Mouse (Mus musculus): ENCODE data around the gene Ces2a. TPM values are rescaled to one million over a fixed set of nuclear protein-coding genes. Genes with fewer than 3 reads are reported as not detected.

Gene Ces2a
- polyA plus RNA-seq, 1 experiment from 2014 or later: not detected

DNA sequence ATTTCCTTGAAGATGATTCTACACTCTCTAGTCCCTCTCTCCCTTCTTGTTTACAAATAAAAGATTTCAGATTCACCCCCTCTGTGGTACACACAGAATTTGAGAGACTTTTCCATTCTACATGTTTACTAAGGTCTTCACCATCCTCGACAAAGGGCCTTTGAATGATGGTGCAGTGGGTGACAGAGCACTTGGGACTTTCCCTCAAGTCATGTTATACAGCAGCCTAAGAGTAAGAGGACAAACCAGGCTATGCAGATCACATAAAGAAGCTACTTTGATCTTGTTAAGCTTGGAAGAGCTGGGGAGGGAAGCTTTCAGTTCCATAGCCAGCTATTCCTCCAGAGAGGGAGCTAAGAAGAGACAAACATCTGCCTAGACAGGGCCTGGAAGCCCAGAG is 19.0 kb downstream of the Ces2a start:
- Histone ChIP-seq H3K9me3 (replicated peaks; ENCODE audit: control insufficient read depth, low read length) (no peaks in the 10 kb centered on the region), H3K27me3 (ENCODE audit: control insufficient read depth, insufficient read depth, low read length) (no peaks in the 10 kb centered on the region), H3K27ac (ENCODE audit: low read depth, low read length) (no peak overlapping the region), H3K4me1 (ENCODE audit: control insufficient read depth, insufficient read depth, low read length) (no peaks in the 10 kb centered on the region), H3K36me3 (ENCODE audit: control insufficient read depth, insufficient read depth, low read length) (no peaks in the 10 kb centered on the region), H3K4me2 (no peak overlapping the region), H3K4me3 (ENCODE audit: low read depth, low read length) (no peak overlapping the region), H3K9ac (ENCODE audit: low read depth, low read length) (no peak overlapping the region)
- ATAC-seq (replicated peaks; ENCODE audit: insufficient number of reproducible peaks, low FRiP score, low TSS enrichment): no peak
- 63% methylated on average over 1 of the region's 1 CpGs for WGBS (ENCODE audit: insufficient replicate concordance)

DNA sequence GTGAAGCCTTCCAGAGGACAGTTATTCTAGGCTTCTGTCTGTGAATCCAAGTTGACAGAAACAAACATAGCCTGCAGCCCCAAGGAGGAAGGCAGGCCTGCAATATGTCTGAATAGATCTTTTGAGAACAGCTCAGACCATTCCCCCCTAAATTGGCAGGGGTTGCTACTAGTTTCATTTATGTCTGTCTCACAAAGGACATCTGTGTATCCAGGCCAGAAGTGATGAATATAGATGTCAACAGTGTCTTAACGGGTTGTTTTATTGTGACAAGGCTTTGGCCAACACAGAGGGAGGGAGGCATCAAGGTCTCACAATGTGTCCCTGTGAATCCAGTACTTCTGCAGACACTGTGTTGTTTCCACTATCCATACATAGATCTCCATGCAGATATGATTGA is 23.8 kb downstream of the Ces2a start:
- Histone ChIP-seq H3K4me1 (ENCODE audit: control insufficient read depth, insufficient read depth, low read length) (no peaks in the 10 kb centered on the region), H3K27me3 (ENCODE audit: control insufficient read depth, insufficient read depth, low read length) (no peaks in the 10 kb centered on the region), H3K9ac (ENCODE audit: low read depth, low read length) (no peak overlapping the region), H3K36me3 (ENCODE audit: control insufficient read depth, insufficient read depth, low read length) (no peaks in the 10 kb centered on the region), H3K9me3 (replicated peaks; ENCODE audit: control insufficient read depth, low read length) (no peaks in the 10 kb centered on the region), H3K4me3 (ENCODE audit: low read depth, low read length) (no peak overlapping the region), H3K27ac (ENCODE audit: low read depth, low read length) (no peak overlapping the region), H3K4me2 (no peak overlapping the region)
- 50% methylated on average over 1 of the region's 1 CpGs for WGBS (ENCODE audit: insufficient replicate concordance)
- no peak for ATAC-seq (replicated peaks; ENCODE audit: insufficient number of reproducible peaks, low FRiP score, low TSS enrichment)

DNA sequence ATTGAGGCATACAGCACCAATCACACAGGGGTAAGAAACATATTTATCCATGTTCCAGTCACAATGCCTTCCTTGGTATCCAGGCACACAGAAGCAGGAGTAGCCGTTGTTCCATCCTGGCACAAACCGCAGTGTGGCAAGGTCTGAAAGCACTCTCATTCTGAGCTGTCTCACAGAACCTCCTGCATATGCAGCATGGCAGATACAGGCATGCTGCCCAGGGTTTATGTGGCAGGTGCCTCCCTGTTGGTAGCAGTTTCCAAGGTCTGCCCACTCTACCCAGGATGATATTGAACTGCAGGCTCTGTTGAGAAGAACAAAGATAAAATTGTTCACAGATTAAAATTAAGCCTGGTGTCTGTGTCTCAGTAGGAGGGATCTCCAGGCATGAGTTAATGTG is 24.4 kb downstream of the Ces2a start:
- Histone ChIP-seq H3K9me3 (replicated peaks; ENCODE audit: control insufficient read depth, low read length) (no peaks in the 10 kb centered on the region), H3K9ac (ENCODE audit: low read depth, low read length) (no peak overlapping the region), H3K4me3 (ENCODE audit: low read depth, low read length) (no peak overlapping the region), H3K36me3 (ENCODE audit: control insufficient read depth, insufficient read depth, low read length) (no peaks in the 10 kb centered on the region), H3K27ac (ENCODE audit: low read depth, low read length) (no peak overlapping the region), H3K4me2 (no peak overlapping the region), H3K4me1 (ENCODE audit: control insufficient read depth, insufficient read depth, low read length) (no peaks in the 10 kb centered on the region), H3K27me3 (ENCODE audit: control insufficient read depth, insufficient read depth, low read length) (no peaks in the 10 kb centered on the region)
- ATAC-seq (replicated peaks; ENCODE audit: insufficient number of reproducible peaks, low FRiP score, low TSS enrichment): no peak
- WGBS (ENCODE audit: insufficient replicate concordance): 80% methylated on average over 2 of the region's 2 CpGs

DNA sequence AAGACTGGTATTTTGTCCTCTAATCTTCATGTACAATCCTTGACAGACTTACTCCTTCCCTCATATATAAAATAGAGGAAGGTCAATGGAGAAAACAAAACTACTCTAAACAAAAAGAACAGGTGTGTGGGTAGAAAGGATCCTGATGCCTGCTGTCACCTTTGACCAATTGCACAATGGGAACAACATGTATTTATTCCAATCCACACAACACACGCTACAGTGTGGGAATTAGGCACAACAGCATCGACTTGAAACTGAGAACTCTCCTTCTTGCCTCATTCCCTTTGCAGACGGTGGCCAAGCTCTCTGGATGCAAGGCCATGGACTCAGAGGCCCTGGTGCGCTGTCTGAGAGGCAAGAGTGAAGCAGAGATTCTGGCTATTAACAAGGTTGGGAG is 27.3 kb downstream of the Ces2a start:
- WGBS (ENCODE audit: insufficient replicate concordance): 80% methylated on average over 4 of the region's 4 CpGs
- H3K27ac ChIP-seq (ENCODE audit: low read depth, low read length): no peak overlapping the region
- H3K9me3 ChIP-seq (replicated peaks; ENCODE audit: control insufficient read depth, low read length): no peaks in the 10 kb centered on the region
- H3K4me2 ChIP-seq: no peak overlapping the region
- H3K4me3 ChIP-seq (ENCODE audit: low read depth, low read length): no peak overlapping the region
- H3K27me3 ChIP-seq (ENCODE audit: control insufficient read depth, insufficient read depth, low read length): no peaks in the 10 kb centered on the region
- no peaks in the 10 kb centered on the region for H3K4me1 ChIP-seq (ENCODE audit: control insufficient read depth, insufficient read depth, low read length)
- no peak for ATAC-seq (replicated peaks; ENCODE audit: insufficient number of reproducible peaks, low FRiP score, low TSS enrichment)
- no peaks in the 10 kb centered on the region for H3K36me3 ChIP-seq (ENCODE audit: control insufficient read depth, insufficient read depth, low read length)
- no peak overlapping the region for H3K9ac ChIP-seq (ENCODE audit: low read depth, low read length)

DNA sequence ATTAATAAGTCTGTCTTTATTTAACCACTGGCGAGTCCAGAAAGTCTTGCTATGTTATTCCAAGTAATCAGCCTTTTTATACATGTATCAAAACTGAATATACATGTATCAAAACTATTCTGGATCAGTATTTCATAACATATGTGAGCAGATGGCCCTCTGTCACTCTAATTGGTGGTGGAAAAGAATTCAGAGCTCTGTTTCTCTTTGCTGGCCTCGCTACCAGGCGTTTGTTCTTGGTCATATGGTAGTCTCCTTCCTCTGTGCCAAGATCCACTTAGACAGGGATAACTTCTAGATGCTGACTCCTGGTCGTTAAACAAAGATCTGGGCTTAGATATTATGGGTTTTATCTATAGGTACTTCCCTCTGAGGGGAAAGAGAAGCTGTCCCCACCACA is 32.7 kb downstream of the Ces2a start:
- Histone ChIP-seq H3K27me3 (ENCODE audit: control insufficient read depth, insufficient read depth, low read length) (no peaks in the 10 kb centered on the region), H3K36me3 (ENCODE audit: control insufficient read depth, insufficient read depth, low read length) (no peaks in the 10 kb centered on the region), H3K4me2 (no peak overlapping the region), H3K27ac (ENCODE audit: low read depth, low read length) (no peak overlapping the region), H3K9ac (ENCODE audit: low read depth, low read length) (no peak overlapping the region), H3K4me1 (ENCODE audit: control insufficient read depth, insufficient read depth, low read length) (no peaks in the 10 kb centered on the region), H3K9me3 (replicated peaks; ENCODE audit: control insufficient read depth, low read length) (no peaks in the 10 kb centered on the region), H3K4me3 (ENCODE audit: low read depth, low read length) (no peak overlapping the region)
- WGBS (ENCODE audit: insufficient replicate concordance): 66% methylated on average over 4 of the region's 4 CpGs
- ATAC-seq (replicated peaks; ENCODE audit: insufficient number of reproducible peaks, low FRiP score, low TSS enrichment): no peak

DNA sequence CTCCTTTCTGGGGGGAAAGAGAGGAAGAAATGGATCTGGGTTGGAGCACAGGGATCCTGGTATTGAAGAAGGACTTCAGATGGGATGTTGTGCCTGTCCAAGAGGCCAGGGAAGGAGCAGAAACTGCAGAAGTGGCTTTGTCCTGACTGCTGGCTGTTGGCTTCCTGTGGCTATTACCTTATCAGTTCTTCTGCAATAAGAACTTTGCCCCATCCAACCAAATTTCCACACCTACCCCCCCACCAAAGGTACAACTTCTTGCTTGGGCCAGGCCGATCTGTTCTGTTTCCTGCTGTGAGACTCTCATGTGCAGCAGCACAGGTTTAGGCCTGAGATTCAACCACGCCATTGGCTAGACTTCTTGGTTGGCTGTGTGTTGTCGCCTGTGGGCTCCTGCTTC is 36.6 kb downstream of the Ces2a start:
- no peaks in the 10 kb centered on the region for H3K9me3 ChIP-seq (replicated peaks; ENCODE audit: control insufficient read depth, low read length)
- ATAC-seq (replicated peaks; ENCODE audit: insufficient number of reproducible peaks, low FRiP score, low TSS enrichment): no peak
- no peak overlapping the region for H3K4me3 ChIP-seq (ENCODE audit: low read depth, low read length)
- H3K27ac ChIP-seq (ENCODE audit: low read depth, low read length): no peak overlapping the region
- no peaks in the 10 kb centered on the region for H3K4me1 ChIP-seq (ENCODE audit: control insufficient read depth, insufficient read depth, low read length)
- no peak overlapping the region for H3K4me2 ChIP-seq
- no peak overlapping the region for H3K9ac ChIP-seq (ENCODE audit: low read depth, low read length)
- no peaks in the 10 kb centered on the region for H3K27me3 ChIP-seq (ENCODE audit: control insufficient read depth, insufficient read depth, low read length)
- H3K36me3 ChIP-seq (ENCODE audit: control insufficient read depth, insufficient read depth, low read length): no peaks in the 10 kb centered on the region
- 78% methylated on average over 3 of the region's 3 CpGs for WGBS (ENCODE audit: insufficient replicate concordance)

DNA sequence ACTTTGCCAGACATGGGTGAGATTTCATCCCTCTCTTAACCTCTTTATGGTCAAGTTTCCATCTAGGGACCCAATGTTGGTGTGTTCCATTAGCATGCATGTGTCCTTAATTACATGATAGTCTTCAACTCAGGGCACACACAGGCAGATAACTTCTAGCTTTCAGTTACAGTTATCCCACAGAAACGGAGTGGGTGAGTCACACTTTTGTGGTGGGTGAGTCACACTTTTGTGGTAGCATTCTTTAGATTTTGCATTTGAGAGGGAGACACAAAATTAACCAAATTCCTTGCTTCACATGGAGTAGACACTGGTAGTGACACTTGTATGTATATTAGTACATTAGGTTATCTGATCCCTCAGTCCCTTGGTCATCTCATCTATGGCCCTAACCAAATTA is 53.2 kb downstream of the Ces2a start:
- no peak for ATAC-seq (replicated peaks; ENCODE audit: insufficient number of reproducible peaks, low FRiP score, low TSS enrichment)
- Histone ChIP-seq H3K27me3 (ENCODE audit: control insufficient read depth, insufficient read depth, low read length) (no peaks in the 10 kb centered on the region), H3K9ac (ENCODE audit: low read depth, low read length) (no peak overlapping the region), H3K4me2 (no peak overlapping the region), H3K27ac (ENCODE audit: low read depth, low read length) (no peak overlapping the region), H3K36me3 (ENCODE audit: control insufficient read depth, insufficient read depth, low read length) (no peaks in the 10 kb centered on the region), H3K9me3 (replicated peaks; ENCODE audit: control insufficient read depth, low read length) (no peaks in the 10 kb centered on the region), H3K4me3 (ENCODE audit: low read depth, low read length) (no peak overlapping the region), H3K4me1 (ENCODE audit: control insufficient read depth, insufficient read depth, low read length) (no peaks in the 10 kb centered on the region)
- 60% methylated on average over 1 of the region's 1 CpGs for WGBS (ENCODE audit: insufficient replicate concordance)

DNA sequence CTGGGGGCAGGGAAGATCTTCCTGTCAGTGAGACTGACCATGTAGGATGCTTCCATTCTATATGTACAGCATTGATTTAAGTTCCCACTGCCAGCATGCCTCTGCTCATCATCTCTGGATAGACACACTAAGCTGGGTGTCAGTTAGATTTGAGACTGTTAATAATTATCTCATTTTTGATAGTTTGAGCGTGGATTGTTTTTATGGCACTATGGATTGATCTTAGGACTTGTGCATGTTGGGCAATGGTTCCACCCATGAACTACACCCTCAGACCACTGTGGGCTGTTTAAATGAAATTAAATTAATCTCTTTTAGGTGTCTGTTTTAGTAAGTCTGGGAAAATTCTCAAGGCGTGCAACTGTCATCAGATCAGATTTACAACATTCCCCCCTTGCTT is 55.1 kb downstream of the Ces2a start:
- no peaks in the 10 kb centered on the region for H3K4me1 ChIP-seq (ENCODE audit: control insufficient read depth, insufficient read depth, low read length)
- no peak overlapping the region for H3K4me3 ChIP-seq (ENCODE audit: low read depth, low read length)
- no peak for ATAC-seq (replicated peaks; ENCODE audit: insufficient number of reproducible peaks, low FRiP score, low TSS enrichment)
- H3K9me3 ChIP-seq (replicated peaks; ENCODE audit: control insufficient read depth, low read length): no peaks in the 10 kb centered on the region
- H3K9ac ChIP-seq (ENCODE audit: low read depth, low read length): no peak overlapping the region
- H3K27me3 ChIP-seq (ENCODE audit: control insufficient read depth, insufficient read depth, low read length): no peaks in the 10 kb centered on the region
- no peak overlapping the region for H3K27ac ChIP-seq (ENCODE audit: low read depth, low read length)
- H3K4me2 ChIP-seq: no peak overlapping the region
- WGBS (ENCODE audit: insufficient replicate concordance): 74% methylated on average over 2 of the region's 2 CpGs
- no peaks in the 10 kb centered on the region for H3K36me3 ChIP-seq (ENCODE audit: control insufficient read depth, insufficient read depth, low read length)

DNA sequence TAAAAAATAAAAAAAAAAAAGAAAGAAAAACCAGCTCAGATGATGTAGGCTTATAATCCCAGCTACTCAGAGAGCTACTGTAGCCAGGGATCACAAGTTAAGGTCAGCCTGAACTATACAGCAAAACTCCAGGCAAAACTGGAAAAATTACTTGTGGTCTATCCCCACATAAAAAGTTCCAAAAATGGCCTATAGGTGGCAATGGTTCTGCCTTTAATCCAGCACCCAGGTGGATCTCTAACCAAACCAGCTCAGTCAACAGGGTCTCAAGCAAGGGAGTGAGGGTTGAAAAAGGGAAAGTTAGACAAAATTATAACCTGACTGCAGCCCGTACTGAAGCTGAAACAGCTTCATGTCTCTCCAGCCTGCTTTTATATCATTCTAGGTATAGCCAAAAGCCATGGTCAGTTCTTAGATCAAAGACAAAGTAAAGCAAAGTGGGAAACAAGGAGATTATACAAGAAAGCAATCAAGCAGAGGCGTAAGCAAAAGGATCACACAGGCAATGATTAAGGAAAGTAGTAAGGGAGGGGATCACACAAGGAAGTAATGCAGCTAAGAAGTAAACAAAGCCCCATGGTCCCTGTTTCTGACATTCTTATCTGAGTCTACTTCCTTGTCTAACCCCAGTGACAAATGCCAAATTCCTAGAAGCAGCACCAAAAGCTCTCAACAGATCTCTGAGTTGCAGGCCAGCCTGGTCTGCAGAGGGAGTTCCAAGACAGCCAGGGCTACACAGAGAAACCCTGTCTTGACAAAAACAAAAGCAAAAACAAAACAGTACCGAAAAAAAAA is 56.3 kb downstream of the Ces2a start:
- no peak for ATAC-seq (replicated peaks; ENCODE audit: insufficient number of reproducible peaks, low FRiP score, low TSS enrichment)
- Histone ChIP-seq H3K4me1 (ENCODE audit: control insufficient read depth, insufficient read depth, low read length) (no peaks in the 10 kb centered on the region), H3K27ac (ENCODE audit: low read depth, low read length) (no peak overlapping the region), H3K9me3 (replicated peaks; ENCODE audit: control insufficient read depth, low read length) (no peaks in the 10 kb centered on the region), H3K9ac (ENCODE audit: low read depth, low read length) (no peak overlapping the region), H3K27me3 (ENCODE audit: control insufficient read depth, insufficient read depth, low read length) (no peaks in the 10 kb centered on the region), H3K36me3 (ENCODE audit: control insufficient read depth, insufficient read depth, low read length) (no peaks in the 10 kb centered on the region), H3K4me2 (no peak overlapping the region), H3K4me3 (ENCODE audit: low read depth, low read length) (no peak overlapping the region)
- 44% methylated on average over 3 of the region's 3 CpGs for WGBS (ENCODE audit: insufficient replicate concordance)
